Mouse (Mus musculus): ENCODE data around the gene Stx2. TPM values are rescaled to one million over a fixed set of nuclear protein-coding genes. Genes with fewer than 3 reads are reported as not detected.

Stx2 gene
- 14.8 TPM in 2 replicates for polyA plus RNA-seq (2015; fragmentation: Nextera tagmentation; extraction: Ambion mirVana)

DNA sequence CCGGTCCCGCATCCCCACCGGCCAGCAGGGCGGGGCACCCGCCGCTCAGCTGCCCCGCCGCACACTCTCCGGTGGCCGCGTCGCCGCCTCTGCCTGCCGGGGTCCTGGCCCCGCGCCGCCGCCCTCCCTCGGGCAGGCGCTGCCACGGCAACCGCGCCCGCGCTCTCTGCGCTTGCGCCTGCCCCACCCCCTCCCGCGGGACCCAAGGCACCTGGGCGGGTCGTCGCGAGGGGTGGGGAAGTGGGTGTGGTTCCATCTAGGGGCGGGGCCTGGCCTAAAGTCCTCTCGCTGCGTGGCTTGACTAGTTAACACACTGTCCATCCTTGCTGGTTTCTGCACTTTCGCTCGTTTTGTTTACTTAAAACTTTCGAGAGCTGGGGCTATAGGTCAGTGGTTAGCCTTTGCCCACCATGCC is at the start of gene Stx2:
Stx2 (minus strand) TSS at position 163 of the 415 bp plus-strand sequence.
- under 1% methylated on average over 23 of the region's 39 CpGs for WGBS

DNA sequence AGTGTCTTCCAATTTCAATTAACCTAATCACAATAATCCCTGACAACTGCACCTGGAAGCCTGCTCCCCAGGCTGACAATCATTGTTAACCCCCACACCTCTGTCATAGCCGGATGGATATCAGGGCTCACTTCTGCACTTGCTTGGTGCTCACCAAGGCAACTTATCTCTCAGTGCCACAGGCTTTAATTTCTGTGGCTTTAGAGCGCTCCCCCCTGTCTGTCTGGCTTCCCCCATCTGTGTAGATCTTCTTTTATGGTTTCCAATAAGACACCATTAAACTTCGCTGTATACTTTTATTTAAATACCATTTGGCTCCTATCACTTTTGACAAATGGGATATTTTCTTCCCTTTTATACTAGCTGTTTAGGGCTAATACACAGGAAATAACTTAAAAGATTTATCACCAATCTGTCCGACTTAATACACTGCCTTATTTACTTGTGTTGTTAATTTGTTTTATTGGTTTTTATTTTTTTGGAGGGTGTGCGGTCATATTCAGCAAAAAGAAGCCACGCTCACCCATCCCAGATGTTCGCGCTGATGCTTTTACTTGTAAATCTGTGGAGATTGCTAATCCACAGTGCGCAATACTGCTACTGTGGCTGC is 46.4 kb upstream of the Stx2 start:
- H3K27ac ChIP-seq (ENCODE audit: low read length) = no peak overlapping the region
- WGBS = 86% methylated on average over 9 of the region's 9 CpGs
- no peaks in the 10 kb centered on the region for H3K9me3 ChIP-seq (replicated peaks; ENCODE audit: control insufficient read depth, low read length, poor library complexity, severe bottlenecking)
- no peak overlapping the region for H3K9ac ChIP-seq (ENCODE audit: low read depth, low read length)
- ATAC-seq = no peak
- H3K4me2 ChIP-seq (ENCODE audit: low read length) = no peak overlapping the region
- peaks cover 12% of the 10 kb centered on the region for H3K4me1 ChIP-seq (ENCODE audit: control insufficient read depth, insufficient read depth, low read length)
- H3K27me3 ChIP-seq (ENCODE audit: control insufficient read depth, insufficient read depth, low read depth, low read length) = no peaks in the 10 kb centered on the region
- H3K36me3 ChIP-seq (ENCODE audit: control insufficient read depth, insufficient read depth, low read length) = no peaks in the 10 kb centered on the region
- no peak overlapping the region for H3K4me3 ChIP-seq (ENCODE audit: low read depth, low read length)

More for the DNA sequence above, at the start of gene Stx2:
- Histone ChIP-seq H3K4me3 (ENCODE audit: low read depth, low read length) (peak within 1 kb of the TSS; percentile 69), H3K9ac (ENCODE audit: low read depth, low read length) (peak within 1 kb of the TSS; percentile 85), H3K36me3 (ENCODE audit: control insufficient read depth, insufficient read depth, low read length) (no peaks in the 10 kb centered on the region), H3K27me3 (ENCODE audit: control insufficient read depth, insufficient read depth, low read depth, low read length) (no peaks in the 10 kb centered on the region), H3K27ac (ENCODE audit: low read length) (peak within 1 kb of the TSS; percentile 35; the same call in 1 of the 2 replicates), H3K9me3 (replicated peaks; ENCODE audit: control insufficient read depth, low read length, poor library complexity, severe bottlenecking) (no peaks in the 10 kb centered on the region), H3K4me1 (ENCODE audit: control insufficient read depth, insufficient read depth, low read length) (peaks cover 11% of the 10 kb centered on the region), H3K4me2 (ENCODE audit: low read length) (peak within 1 kb of the TSS; percentile 62)
- ATAC-seq = peak; percentile 86

DNA sequence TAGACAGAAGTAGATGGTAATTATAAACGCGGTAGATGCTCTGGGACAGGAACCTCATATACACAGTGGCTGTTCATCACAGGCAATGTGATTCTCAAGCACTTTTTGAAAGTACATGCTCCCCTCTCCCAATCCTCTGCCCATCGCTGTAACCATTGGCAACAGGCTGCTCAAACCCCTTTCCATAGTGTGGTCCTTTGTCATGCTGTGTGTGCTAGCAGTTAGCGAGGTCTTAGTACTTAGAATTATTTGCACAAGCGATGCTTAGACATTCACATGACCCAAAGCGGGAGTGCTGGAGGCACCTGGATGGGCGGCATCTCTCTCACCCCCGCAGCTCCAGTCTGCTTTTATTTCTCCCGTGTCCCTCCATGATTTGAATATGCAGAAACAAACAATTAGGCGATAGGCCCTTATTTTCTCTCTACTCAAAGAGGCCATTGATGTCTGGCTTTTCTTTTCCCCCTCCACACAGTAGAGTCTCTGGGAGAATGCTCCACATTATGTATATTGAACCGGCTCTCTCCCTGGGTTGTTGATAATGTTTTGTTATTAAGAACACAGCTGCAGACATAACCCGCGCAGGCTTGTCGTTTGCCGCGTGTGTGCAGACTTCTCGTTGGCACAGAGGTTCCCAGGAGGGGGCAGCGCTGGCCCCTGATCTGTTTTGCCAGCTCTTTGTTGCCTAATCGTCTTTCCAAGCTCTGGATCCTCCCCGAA is 44.4 kb upstream of the Stx2 start:
- Histone ChIP-seq H3K4me3 (ENCODE audit: low read depth, low read length) (no peak overlapping the region), H3K4me1 (ENCODE audit: control insufficient read depth, insufficient read depth, low read length) (peaks cover 24% of the 10 kb centered on the region), H3K4me2 (ENCODE audit: low read length) (peak overlapping the region; percentile 19), H3K9me3 (replicated peaks; ENCODE audit: control insufficient read depth, low read length, poor library complexity, severe bottlenecking) (no peaks in the 10 kb centered on the region), H3K27me3 (ENCODE audit: control insufficient read depth, insufficient read depth, low read depth, low read length) (no peaks in the 10 kb centered on the region), H3K9ac (ENCODE audit: low read depth, low read length) (peak overlapping the region; percentile 4), H3K36me3 (ENCODE audit: control insufficient read depth, insufficient read depth, low read length) (no peaks in the 10 kb centered on the region), H3K27ac (ENCODE audit: low read length) (peak overlapping the region; percentile 78)
- 4% methylated on average over 20 of the region's 20 CpGs for WGBS
- ATAC-seq = peak; percentile 88

DNA sequence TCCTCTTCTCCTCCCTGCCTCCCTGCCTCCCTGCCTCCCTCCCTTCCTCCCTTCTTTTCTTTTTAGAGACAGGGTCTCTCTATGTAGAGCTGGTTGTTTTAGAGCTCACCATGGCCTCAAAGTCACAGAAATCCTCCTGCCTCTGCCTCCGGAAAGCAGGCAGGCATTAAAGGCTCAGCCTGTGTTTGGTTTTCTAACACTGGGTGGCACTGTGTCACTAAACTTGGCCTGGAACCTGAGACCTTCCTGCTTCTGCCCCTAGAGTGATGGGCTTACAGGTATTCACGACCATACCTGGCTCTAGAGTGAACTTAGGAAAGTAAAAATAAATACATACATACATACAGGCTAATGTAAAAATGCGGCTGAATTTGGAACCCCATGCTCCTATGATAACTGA is 43.5 kb upstream of the Stx2 start:
- H3K36me3 ChIP-seq (ENCODE audit: control insufficient read depth, insufficient read depth, low read length) = no peaks in the 10 kb centered on the region
- WGBS = 93% methylated on average over 3 of the region's 3 CpGs
- no peaks in the 10 kb centered on the region for H3K9me3 ChIP-seq (replicated peaks; ENCODE audit: control insufficient read depth, low read length, poor library complexity, severe bottlenecking)
- no peak for ATAC-seq
- no peak overlapping the region for H3K9ac ChIP-seq (ENCODE audit: low read depth, low read length)
- H3K4me3 ChIP-seq (ENCODE audit: low read depth, low read length) = no peak overlapping the region
- no peak overlapping the region for H3K4me2 ChIP-seq (ENCODE audit: low read length)
- H3K27me3 ChIP-seq (ENCODE audit: control insufficient read depth, insufficient read depth, low read depth, low read length) = no peaks in the 10 kb centered on the region
- H3K4me1 ChIP-seq (ENCODE audit: control insufficient read depth, insufficient read depth, low read length) = peaks cover 24% of the 10 kb centered on the region
- no peak overlapping the region for H3K27ac ChIP-seq (ENCODE audit: low read length)

DNA sequence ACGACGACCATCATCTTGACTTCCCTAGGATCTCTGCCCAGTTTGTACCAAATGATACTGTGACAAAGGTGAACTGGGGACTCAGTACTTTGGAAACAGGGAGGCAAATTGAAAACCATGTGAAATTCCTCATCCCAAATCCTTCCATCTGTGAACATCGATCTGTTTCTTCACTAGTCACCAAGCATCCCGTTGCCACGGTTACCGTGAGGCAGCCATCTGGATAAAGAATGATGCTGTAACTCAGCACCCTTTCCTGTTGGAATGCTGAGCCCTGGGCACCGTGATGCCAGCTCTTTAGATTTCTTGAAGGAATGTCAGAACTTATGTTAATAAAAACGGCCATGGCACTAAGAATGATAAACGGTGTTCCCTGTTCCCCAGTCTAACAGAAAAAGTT is 41.0 kb upstream of the Stx2 start:
- H3K9me3 ChIP-seq (replicated peaks; ENCODE audit: control insufficient read depth, low read length, poor library complexity, severe bottlenecking) = no peaks in the 10 kb centered on the region
- no peaks in the 10 kb centered on the region for H3K27me3 ChIP-seq (ENCODE audit: control insufficient read depth, insufficient read depth, low read depth, low read length)
- H3K27ac ChIP-seq (ENCODE audit: low read length) = no peak overlapping the region
- H3K4me1 ChIP-seq (ENCODE audit: control insufficient read depth, insufficient read depth, low read length) = peaks cover 36% of the 10 kb centered on the region
- no peaks in the 10 kb centered on the region for H3K36me3 ChIP-seq (ENCODE audit: control insufficient read depth, insufficient read depth, low read length)
- H3K9ac ChIP-seq (ENCODE audit: low read depth, low read length) = no peak overlapping the region
- 52% methylated on average over 9 of the region's 9 CpGs for WGBS
- H3K4me2 ChIP-seq (ENCODE audit: low read length) = no peak overlapping the region
- no peak for ATAC-seq
- no peak overlapping the region for H3K4me3 ChIP-seq (ENCODE audit: low read depth, low read length)

GRCm38 (mm10) chr5:129045641-129046580 is 37.5 kb upstream of the Stx2 start:
- H3K4me2 ChIP-seq (ENCODE audit: low read length) = peak overlapping the region; percentile 34
- H3K4me3 ChIP-seq (ENCODE audit: low read depth, low read length) = no peak overlapping the region
- H3K27ac ChIP-seq (ENCODE audit: low read length) = peak overlapping the region; percentile 62
- WGBS = 13% methylated on average over 26 of the region's 26 CpGs
- peak; percentile 27; the same call in 1 of the 2 replicates for ATAC-seq
- H3K9ac ChIP-seq (ENCODE audit: low read depth, low read length) = no peak overlapping the region; the same call in 1 of the 2 replicates
- peaks cover 24% of the 10 kb centered on the region for H3K4me1 ChIP-seq (ENCODE audit: control insufficient read depth, insufficient read depth, low read length)
- no peaks in the 10 kb centered on the region for H3K27me3 ChIP-seq (ENCODE audit: control insufficient read depth, insufficient read depth, low read depth, low read length)
- no peaks in the 10 kb centered on the region for H3K36me3 ChIP-seq (ENCODE audit: control insufficient read depth, insufficient read depth, low read length)
- no peaks in the 10 kb centered on the region for H3K9me3 ChIP-seq (replicated peaks; ENCODE audit: control insufficient read depth, low read length, poor library complexity, severe bottlenecking)

GRCm38 (mm10) chr5:129037739-129038138 is 29.4 kb upstream of the Stx2 start:
- Histone ChIP-seq H3K9ac (ENCODE audit: low read depth, low read length) (no peak overlapping the region), H3K27me3 (ENCODE audit: control insufficient read depth, insufficient read depth, low read depth, low read length) (no peaks in the 10 kb centered on the region), H3K4me1 (ENCODE audit: control insufficient read depth, insufficient read depth, low read length) (no peaks in the 10 kb centered on the region), H3K36me3 (ENCODE audit: control insufficient read depth, insufficient read depth, low read length) (no peaks in the 10 kb centered on the region), H3K27ac (ENCODE audit: low read length) (no peak overlapping the region), H3K4me3 (ENCODE audit: low read depth, low read length) (no peak overlapping the region), H3K9me3 (replicated peaks; ENCODE audit: control insufficient read depth, low read length, poor library complexity, severe bottlenecking) (no peaks in the 10 kb centered on the region), H3K4me2 (ENCODE audit: low read length) (no peak overlapping the region)
- ATAC-seq = no peak
- WGBS = 94% methylated on average over 7 of the region's 7 CpGs

DNA sequence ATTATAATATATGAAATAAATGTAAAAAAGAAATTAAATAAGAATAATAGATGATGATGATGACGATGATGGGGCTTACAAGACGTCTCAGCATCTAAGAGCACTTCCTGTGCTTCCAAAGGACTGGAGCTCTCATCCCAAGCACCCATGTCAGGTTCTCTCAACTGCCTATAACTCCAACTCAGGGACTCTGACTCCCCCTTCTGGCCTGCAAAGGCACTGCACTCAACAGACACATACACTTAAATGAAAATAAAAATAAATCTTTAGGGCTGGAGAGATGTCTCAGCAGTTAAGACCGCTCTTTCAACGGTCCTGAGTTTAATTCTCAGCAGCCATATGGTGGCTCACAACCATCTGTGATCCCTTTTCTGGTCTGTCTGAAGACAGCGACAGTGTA is 28.3 kb upstream of the Stx2 start:
- Histone ChIP-seq H3K27me3 (ENCODE audit: control insufficient read depth, insufficient read depth, low read depth, low read length) (no peaks in the 10 kb centered on the region), H3K4me2 (ENCODE audit: low read length) (no peak overlapping the region), H3K9ac (ENCODE audit: low read depth, low read length) (no peak overlapping the region), H3K27ac (ENCODE audit: low read length) (no peak overlapping the region), H3K36me3 (ENCODE audit: control insufficient read depth, insufficient read depth, low read length) (no peaks in the 10 kb centered on the region), H3K9me3 (replicated peaks; ENCODE audit: control insufficient read depth, low read length, poor library complexity, severe bottlenecking) (no peaks in the 10 kb centered on the region), H3K4me3 (ENCODE audit: low read depth, low read length) (no peak overlapping the region), H3K4me1 (ENCODE audit: control insufficient read depth, insufficient read depth, low read length) (no peaks in the 10 kb centered on the region)
- 88% methylated on average over 5 of the region's 5 CpGs for WGBS
- no peak for ATAC-seq

All from midbrain, embryonic 16.5 days (tissue).